Mouse (Mus musculus): ENCODE measurements at regions not wholly inside any gene's neighbourhood (a gene's known extent, or its start where the extent isn't known, plus 50 kb on each side); places are given as distances from the start of the nearest gene placed in this dataset.

DNA sequence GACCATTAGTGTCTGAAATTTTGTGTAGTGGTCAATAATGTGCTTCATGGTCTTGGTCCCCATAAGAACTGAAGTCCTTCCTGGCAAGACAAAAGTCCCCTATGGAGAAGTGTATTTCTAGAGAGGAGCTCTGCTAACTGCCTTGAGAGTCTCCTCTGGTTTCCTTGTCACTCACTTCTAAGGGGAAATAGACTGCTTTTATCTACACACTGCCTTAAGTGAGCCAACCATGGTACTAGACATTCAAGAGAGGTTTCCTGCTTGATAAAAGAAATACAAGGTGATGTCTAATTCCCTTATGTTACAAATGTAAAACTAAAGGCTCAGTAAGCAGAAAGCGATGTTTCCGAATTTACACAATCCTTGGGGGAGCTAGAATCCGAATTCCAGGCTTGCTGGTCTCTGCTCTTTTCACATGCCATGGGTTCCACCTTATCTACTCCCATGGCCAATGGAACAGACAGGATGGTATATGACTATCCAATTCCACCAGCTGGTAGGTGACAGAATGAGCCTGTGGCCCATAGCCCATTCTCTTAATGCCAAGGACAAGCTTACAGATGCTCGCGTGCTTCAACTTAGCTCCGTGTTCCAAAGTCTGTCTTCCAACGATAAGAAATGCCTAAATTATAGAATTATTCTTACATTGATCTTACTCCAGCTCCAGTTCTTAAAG lies 305.3 kb downstream of the Fam49a start:
- H3K9ac ChIP-seq (replicated peaks): no peak overlapping the region
- TF ChIP-seq EP300 (IDR thresholded peaks at IDR 0.05; ENCODE audit: low read depth) (no peak), CTCF (IDR thresholded peaks at IDR 0.05; ENCODE audit: low read depth) (no peak)
- DNase-seq (ENCODE audit: low read depth in 3 of 3, low spot score in 3 of 3) (no peak), ATAC-seq (ENCODE audit: insufficient read depth) (no peak)
- H3K9me3 ChIP-seq (ENCODE audit: control insufficient read depth, low read length): no peaks in the 10 kb centered on the region
- peaks cover 21 to 24% of the 10 kb centered on the region in 2 experiments for H3K4me1 ChIP-seq (replicated peaks; ENCODE audit: control insufficient read depth in 2 of 2, insufficient read depth in 2 of 2, low read length in 1 of 2)
- no peak overlapping the region for H3K27ac ChIP-seq
- no peak overlapping the region for H3K4me2 ChIP-seq (ENCODE audit: low read depth)
- no peaks in the 10 kb centered on the region for H3K27me3 ChIP-seq (ENCODE audit: control insufficient read depth, insufficient read depth, low read length)
- WGBS (ENCODE audit: insufficient replicate concordance): 85% methylated on average over 7 of the region's 7 CpGs
- no peaks in the 10 kb centered on the region for H3K36me3 ChIP-seq (replicated peaks; ENCODE audit: control insufficient read depth, insufficient read depth, low read depth)
- H3K4me3 ChIP-seq (ENCODE audit: insufficient read depth in 1 of 2, low read depth in 2 of 2, low read length in 2 of 2): no peak overlapping the region

DNA sequence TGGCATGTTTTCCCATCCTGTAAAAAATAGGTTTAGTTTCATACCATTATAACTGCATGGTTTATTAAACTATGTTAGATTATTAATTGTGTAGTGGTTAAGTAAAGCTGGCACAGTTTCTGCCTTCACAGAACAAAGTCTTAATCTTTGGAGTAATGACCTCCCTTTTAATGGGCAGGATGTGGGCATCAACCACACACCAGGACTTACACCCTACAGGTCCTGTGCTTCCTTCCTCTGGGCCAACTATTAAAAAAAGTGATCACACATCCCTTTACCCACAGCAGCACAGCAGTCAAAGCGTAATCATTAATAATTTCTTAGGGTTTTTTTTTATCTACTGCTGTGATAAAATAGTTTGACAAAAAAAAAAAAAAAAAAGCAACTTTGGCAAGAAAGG lies 300.3 kb downstream of the Fam49a start:
- no peak overlapping the region for H3K9ac ChIP-seq (replicated peaks)
- TF ChIP-seq CTCF (IDR thresholded peaks at IDR 0.05; ENCODE audit: low read depth) (no peak), EP300 (IDR thresholded peaks at IDR 0.05; ENCODE audit: low read depth) (no peak)
- H3K4me1 ChIP-seq (replicated peaks; ENCODE audit: control insufficient read depth in 2 of 2, insufficient read depth in 2 of 2, low read length in 1 of 2): peaks cover 0 to under 1% of the 10 kb centered on the region in 2 experiments; a peak in 1 of 4 replicates
- no peaks in the 10 kb centered on the region for H3K9me3 ChIP-seq (ENCODE audit: control insufficient read depth, low read length)
- no peaks in the 10 kb centered on the region for H3K36me3 ChIP-seq (replicated peaks; ENCODE audit: control insufficient read depth, insufficient read depth, low read depth)
- no peaks in the 10 kb centered on the region for H3K27me3 ChIP-seq (ENCODE audit: control insufficient read depth, insufficient read depth, low read length)
- no peak overlapping the region for H3K27ac ChIP-seq
- H3K4me3 ChIP-seq (ENCODE audit: insufficient read depth in 1 of 2, low read depth in 2 of 2, low read length in 2 of 2): no peak overlapping the region
- DNase-seq (ENCODE audit: low read depth in 3 of 3, low spot score in 3 of 3) (no peak), ATAC-seq (ENCODE audit: insufficient read depth) (no peak)
- no peak overlapping the region for H3K4me2 ChIP-seq (ENCODE audit: low read depth)
- 59% methylated on average over 1 of the region's 1 CpGs for WGBS (ENCODE audit: insufficient replicate concordance)

DNA sequence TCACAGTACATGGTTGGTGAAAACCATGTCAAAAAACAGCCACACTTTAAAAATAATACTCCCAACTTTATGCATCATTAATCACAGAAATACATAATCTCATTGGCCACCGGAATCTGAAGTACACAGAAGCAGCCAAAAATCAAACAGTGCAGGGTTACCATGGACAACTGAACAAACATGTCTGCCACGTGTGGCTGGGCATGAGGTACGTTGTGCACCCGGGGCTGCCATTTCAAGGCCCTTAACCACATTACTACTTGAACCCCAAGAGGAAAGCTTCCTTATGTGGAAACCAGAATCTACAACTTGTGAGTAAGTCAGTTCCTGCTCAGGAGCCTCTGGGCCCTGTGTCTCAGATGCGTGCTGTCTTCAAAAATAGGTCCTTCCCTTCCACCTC lies 289.9 kb downstream of the Fam49a start:
- 60% methylated on average over 5 of the region's 5 CpGs for WGBS (ENCODE audit: insufficient replicate concordance)
- H3K36me3 ChIP-seq (replicated peaks; ENCODE audit: control insufficient read depth, insufficient read depth, low read depth): no peaks in the 10 kb centered on the region
- H3K9me3 ChIP-seq (ENCODE audit: control insufficient read depth, low read length): no peaks in the 10 kb centered on the region
- no peaks in the 10 kb centered on the region; a peak in 2 of 4 replicates for H3K4me1 ChIP-seq (replicated peaks; ENCODE audit: control insufficient read depth in 2 of 2, insufficient read depth in 2 of 2, low read length in 1 of 2)
- H3K27me3 ChIP-seq (ENCODE audit: control insufficient read depth, insufficient read depth, low read length): no peaks in the 10 kb centered on the region
- no peak overlapping the region for H3K4me2 ChIP-seq (ENCODE audit: low read depth)
- H3K4me3 ChIP-seq (ENCODE audit: insufficient read depth in 1 of 2, low read depth in 2 of 2, low read length in 2 of 2): no peak overlapping the region
- no peak overlapping the region for H3K27ac ChIP-seq
- no peak for ATAC-seq (ENCODE audit: insufficient read depth)
- H3K9ac ChIP-seq (replicated peaks): no peak overlapping the region
- no peak for DNase-seq (ENCODE audit: low read depth in 3 of 3, low spot score in 3 of 3)
- TF ChIP-seq CTCF (IDR thresholded peaks at IDR 0.05; ENCODE audit: low read depth): no peak
- TF ChIP-seq EP300 (IDR thresholded peaks at IDR 0.05; ENCODE audit: low read depth): no peak

DNA sequence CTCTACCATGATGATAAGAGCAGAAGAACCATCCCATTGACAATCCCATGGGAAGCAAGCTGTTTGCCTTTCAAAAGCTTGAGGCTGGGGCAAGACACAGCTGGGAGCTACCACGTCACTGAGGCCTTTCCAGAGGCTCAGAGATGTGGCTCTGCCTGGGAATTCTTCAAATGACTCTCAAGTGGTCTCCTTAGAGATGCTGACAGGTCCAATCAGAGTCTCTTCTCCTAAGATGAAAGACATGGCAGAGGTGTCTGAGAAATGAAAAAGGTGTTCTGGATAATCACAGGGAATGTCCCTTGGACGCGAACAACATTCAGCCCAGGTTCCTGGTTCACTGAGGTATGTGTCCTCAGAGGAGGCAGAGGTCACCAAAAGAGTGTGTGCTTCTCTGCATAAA lies 287.7 kb downstream of the Fam49a start:
- no peak overlapping the region for H3K9ac ChIP-seq (replicated peaks)
- DNase-seq (ENCODE audit: low read depth in 3 of 3, low spot score in 3 of 3): no peak
- no peaks in the 10 kb centered on the region; a peak in 2 of 4 replicates for H3K4me1 ChIP-seq (replicated peaks; ENCODE audit: control insufficient read depth in 2 of 2, insufficient read depth in 2 of 2, low read length in 1 of 2)
- no peaks in the 10 kb centered on the region for H3K36me3 ChIP-seq (replicated peaks; ENCODE audit: control insufficient read depth, insufficient read depth, low read depth)
- no peaks in the 10 kb centered on the region for H3K9me3 ChIP-seq (ENCODE audit: control insufficient read depth, low read length)
- no peak for ATAC-seq (ENCODE audit: insufficient read depth)
- WGBS (ENCODE audit: insufficient replicate concordance): 74% methylated on average over 3 of the region's 3 CpGs
- no peak overlapping the region for H3K4me3 ChIP-seq (ENCODE audit: insufficient read depth in 1 of 2, low read depth in 2 of 2, low read length in 2 of 2)
- H3K4me2 ChIP-seq (ENCODE audit: low read depth): no peak overlapping the region
- no peak overlapping the region for H3K27ac ChIP-seq
- TF ChIP-seq CTCF (IDR thresholded peaks at IDR 0.05; ENCODE audit: low read depth) (no peak), EP300 (IDR thresholded peaks at IDR 0.05; ENCODE audit: low read depth) (no peak)
- H3K27me3 ChIP-seq (ENCODE audit: control insufficient read depth, insufficient read depth, low read length): no peaks in the 10 kb centered on the region

DNA sequence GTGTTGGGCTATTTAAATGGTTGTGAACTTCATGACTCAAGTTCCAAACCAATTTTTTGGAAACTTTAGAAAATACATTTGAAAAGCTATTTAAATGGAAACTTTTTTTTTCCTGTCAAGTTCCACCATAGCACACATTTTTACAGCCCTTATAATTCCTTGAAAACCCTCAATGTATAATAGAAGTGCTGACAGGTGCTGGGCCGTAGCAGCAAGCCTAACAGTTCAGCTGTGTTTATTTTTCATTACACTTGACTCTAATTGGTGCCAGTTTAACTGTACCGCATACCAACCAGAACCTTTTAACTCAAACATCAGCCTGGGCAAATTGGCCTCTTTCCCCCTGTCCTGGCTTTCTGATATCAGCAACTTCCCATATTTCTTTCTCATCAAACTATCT lies 286.7 kb downstream of the Fam49a start:
- DNase-seq (ENCODE audit: low read depth in 3 of 3, low spot score in 3 of 3) (no peak), ATAC-seq (ENCODE audit: insufficient read depth) (no peak)
- Histone ChIP-seq H3K9me3 (ENCODE audit: control insufficient read depth, low read length) (no peaks in the 10 kb centered on the region), H3K4me2 (ENCODE audit: low read depth) (no peak overlapping the region), H3K27ac (no peak overlapping the region), H3K4me3 (ENCODE audit: insufficient read depth in 1 of 2, low read depth in 2 of 2, low read length in 2 of 2) (no peak overlapping the region), H3K36me3 (replicated peaks; ENCODE audit: control insufficient read depth, insufficient read depth, low read depth) (no peaks in the 10 kb centered on the region), H3K4me1 (replicated peaks; ENCODE audit: control insufficient read depth in 2 of 2, insufficient read depth in 2 of 2, low read length in 1 of 2) (no peaks in the 10 kb centered on the region; a peak in 1 of 4 replicates), H3K9ac (replicated peaks) (no peak overlapping the region), H3K27me3 (ENCODE audit: control insufficient read depth, insufficient read depth, low read length) (no peaks in the 10 kb centered on the region)
- 54% methylated on average over 2 of the region's 2 CpGs for WGBS (ENCODE audit: insufficient replicate concordance)
- TF ChIP-seq CTCF (IDR thresholded peaks at IDR 0.05; ENCODE audit: low read depth): no peak
- TF ChIP-seq EP300 (IDR thresholded peaks at IDR 0.05; ENCODE audit: low read depth): no peak
